Mouse (Mus musculus): ENCODE data around the gene Kpna4.

GRCm38 (mm10) chr3:69047684-69048083 is 79.2 kb downstream of the Kpna4 start:
- TF ChIP-seq ZNF384 (IDR thresholded peaks at IDR 0.05; ENCODE audit: low read depth, low read length) (no peak), MEF2A (IDR thresholded peaks at IDR 0.05; ENCODE audit: extremely low read depth, insufficient replicate concordance, low read depth, low read length, poor library complexity, severe bottlenecking) (no peak), RAD21 (IDR thresholded peaks at IDR 0.05; ENCODE audit: low read depth, low read length) (no peak), CTCF (IDR thresholded peaks at IDR 0.05 in 2 of 3, conservative IDR thresholded peaks at IDR 0.05 in 1 of 3; ENCODE audit: control insufficient read depth in 1 of 3, insufficient read depth in 1 of 3, low read depth in 2 of 3, low read length in 3 of 3, poor library complexity in 1 of 3, severe bottlenecking in 1 of 3) (no peak), SMC3 (IDR thresholded peaks at IDR 0.05; ENCODE audit: low read depth, low read length) (no peak), MAFK (IDR thresholded peaks at IDR 0.05; ENCODE audit: borderline replicate concordance, low read depth, low read length) (no peak), ELF1 (IDR thresholded peaks at IDR 0.05; ENCODE audit: low read depth, low read length) (no peak)

All from MEL (cell line).